Mouse (Mus musculus): ENCODE measurements around the gene Sgpp2. TPM values are rescaled to one million over a fixed set of nuclear protein-coding genes. Genes with fewer than 3 reads are reported as not detected.

The Sgpp2 gene
- polyA plus RNA-seq, 1 experiment from 2014 or later, result 0.15 TPM

GRCm38 (mm10) chr1:78452544-78452943 lies 142.4 kb downstream of the Sgpp2 start:
- ATAC-seq (ENCODE audit: low read depth), result no peak
- no peak for DNase-seq
- Histone ChIP-seq H3K36me3 (peaks cover 75% of the 10 kb centered on the region), H3K9ac (no peak overlapping the region), H3K9me3 (replicated peaks) (no peaks in the 10 kb centered on the region), H3K4me2 (no peak overlapping the region), H3K4me1 (replicated peaks) (no peaks in the 10 kb centered on the region), H3K27ac (no peak overlapping the region), H3K4me3 (replicated peaks) (no peak overlapping the region), H3K27me3 (no peaks in the 10 kb centered on the region)
- 76% methylated on average over 6 of the region's 6 CpGs for WGBS (ENCODE audit: insufficient replicate concordance)

GRCm38 (mm10) chr1:78453886-78454285 lies 143.7 kb downstream of the Sgpp2 start:
- ATAC-seq (ENCODE audit: low read depth) (no peak), DNase-seq (no peak)
- Histone ChIP-seq H3K4me1 (replicated peaks) (no peaks in the 10 kb centered on the region), H3K9me3 (replicated peaks) (no peaks in the 10 kb centered on the region), H3K27ac (no peak overlapping the region), H3K27me3 (no peaks in the 10 kb centered on the region), H3K4me2 (no peak overlapping the region), H3K4me3 (replicated peaks) (no peak overlapping the region), H3K36me3 (peaks cover 77% of the 10 kb centered on the region), H3K9ac (no peak overlapping the region)
- WGBS (ENCODE audit: insufficient replicate concordance), result 86% methylated on average over 8 of the region's 8 CpGs

- no peaks in the 10 kb centered on the region for H3K27me3 ChIP-seq
- DNase-seq (no peak), ATAC-seq (ENCODE audit: low read depth) (no peak)
- H3K4me1 ChIP-seq (replicated peaks), result no peaks in the 10 kb centered on the region
- WGBS (ENCODE audit: insufficient replicate concordance), result 51% methylated on average over 7 of the region's 7 CpGs
- H3K4me2 ChIP-seq, result no peak overlapping the region
- H3K36me3 ChIP-seq, result peaks cover 83% of the 10 kb centered on the region
- no peak overlapping the region for H3K9ac ChIP-seq
- H3K9me3 ChIP-seq (replicated peaks), result no peaks in the 10 kb centered on the region
- no peak overlapping the region for H3K27ac ChIP-seq
- no peak overlapping the region for H3K4me3 ChIP-seq (replicated peaks)
These were observed 144.5 kb downstream of the Sgpp2 start for GRCm38 (mm10) chr1:78454659-78455058.

Other genes starting within 250 kb of the Sgpp2 start
- 0.06 TPM in 1 of 2 replicates, not detected in the other for gene Pax3, start 113.2 kb upstream of the Sgpp2 start, polyA plus RNA-seq (2015; fragmentation: Nextera tagmentation; extraction: Ambion mirVana)
- gene Farsb, start 178.6 kb downstream of the Sgpp2 start, polyA plus RNA-seq (2015; fragmentation: Nextera tagmentation; extraction: Ambion mirVana), result 139 and 163 TPM in 2 replicates
- not detected in 2 replicates for gene Mogat1, start 200.6 kb downstream of the Sgpp2 start, polyA plus RNA-seq (2015; fragmentation: Nextera tagmentation; extraction: Ambion mirVana)
- not detected in 2 replicates for gene BC035947, start 201.8 kb downstream of the Sgpp2 start, polyA plus RNA-seq (2015; fragmentation: Nextera tagmentation; extraction: Ambion mirVana)